Mouse (Mus musculus): Measurements from ENCODE around the gene Slco4a1.

Gene Slco4a1

DNA sequence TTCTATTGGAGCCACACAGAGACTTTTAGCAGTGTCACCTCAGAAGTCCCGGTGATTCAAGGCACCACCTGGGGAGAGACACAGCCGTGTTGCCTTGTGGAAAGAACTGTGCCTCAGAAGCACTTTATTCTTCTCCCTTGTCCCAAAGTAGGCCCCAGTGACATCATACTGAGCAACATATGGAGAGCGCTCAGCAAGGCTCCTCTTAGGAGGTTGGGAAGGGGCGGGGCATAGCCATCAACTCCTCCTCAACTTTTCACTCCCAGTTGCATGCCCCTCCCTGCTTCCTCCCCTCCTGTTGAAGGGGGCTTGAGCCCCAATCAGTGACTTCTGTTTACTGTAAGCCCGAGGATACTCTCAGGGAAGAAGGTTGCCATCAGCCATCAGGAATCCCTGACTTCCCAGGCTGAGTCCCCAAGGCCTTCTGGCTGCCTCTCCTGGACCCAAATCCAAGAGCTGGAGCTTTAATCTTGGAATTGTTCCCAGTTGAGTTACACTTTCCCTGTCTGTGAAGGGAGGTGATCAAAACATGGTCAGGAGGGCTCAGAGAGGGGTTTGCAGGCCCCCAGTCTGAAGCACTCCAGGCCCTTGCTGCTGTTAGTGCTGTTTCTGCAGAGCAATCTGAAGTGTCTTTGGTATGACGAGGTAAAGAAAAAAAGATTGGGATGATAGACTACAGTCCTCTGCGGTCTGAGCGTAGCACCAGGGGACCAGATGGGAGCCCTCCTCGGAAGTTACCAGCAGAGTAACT is 45.3 kb downstream of the Slco4a1 start:
- no peak for DNase-seq (ENCODE audit: low read depth, low spot score)

GRCm38 (mm10) chr2:180506281-180506680 is 50.2 kb downstream of the Slco4a1 start:
- DNase-seq (ENCODE audit: low read depth, low spot score) = no peak

- DNase-seq (ENCODE audit: low read depth, low spot score) = no peak
Observed at GRCm38 (mm10) chr2:180508455-180509115, 52.5 kb downstream of the Slco4a1 start.

GRCm38 (mm10) chr2:180510867-180511266 is 54.8 kb downstream of the Slco4a1 start:
- DNase-seq (ENCODE audit: low read depth, low spot score) = no peak

DNA sequence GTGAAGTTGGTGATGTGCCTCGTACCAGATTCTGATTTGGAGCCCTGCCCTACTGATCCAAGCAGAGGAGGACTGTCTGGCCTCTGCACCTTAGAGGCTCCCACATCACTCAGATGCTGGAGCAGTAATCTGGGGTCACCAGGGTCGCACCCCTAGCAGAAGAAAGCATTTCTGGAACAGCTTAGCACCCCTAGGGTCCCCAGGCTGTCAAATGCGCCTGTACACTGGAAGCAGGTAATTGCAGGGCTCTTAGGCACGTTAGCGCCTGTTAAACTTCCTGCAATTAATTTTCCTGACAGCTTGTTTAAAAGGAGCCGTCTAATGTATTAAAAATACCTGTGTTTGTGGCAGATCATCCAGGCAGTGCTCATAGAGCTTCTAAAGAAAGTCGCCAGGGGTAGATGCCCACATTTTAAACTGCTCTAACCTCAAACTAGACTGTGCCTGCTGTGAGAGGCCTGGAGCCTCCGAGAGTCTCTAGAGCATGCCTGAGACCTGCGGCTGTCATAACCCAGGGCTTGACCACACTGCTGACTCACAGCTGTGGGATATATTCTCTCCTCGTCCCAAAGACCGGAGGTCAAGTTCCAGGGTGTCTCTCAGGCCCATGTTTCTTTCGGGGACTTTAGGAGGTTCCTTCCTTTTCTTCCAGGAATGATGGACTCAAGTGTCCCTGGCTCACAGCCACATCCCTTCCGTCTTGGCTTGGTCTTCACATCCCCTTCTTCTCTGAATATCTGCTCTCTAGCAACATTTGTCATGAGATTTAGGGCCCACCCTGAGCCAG is 56.0 kb downstream of the Slco4a1 start:
- DNase-seq (ENCODE audit: low read depth, low spot score) = no peak

- no peak for DNase-seq (ENCODE audit: low read depth, low spot score)
Observed at GRCm38 (mm10) chr2:180513019-180513418, 57.0 kb downstream of the Slco4a1 start.

GRCm38 (mm10) chr2:180513835-180514234 is 57.8 kb downstream of the Slco4a1 start:
- no peak for DNase-seq (ENCODE audit: low read depth, low spot score)

- no peak for DNase-seq (ENCODE audit: low read depth, low spot score)
Observed at GRCm38 (mm10) chr2:180521437-180522221, 65.6 kb downstream of the Slco4a1 start.

- DNase-seq (ENCODE audit: low read depth, low spot score) = peak; percentile 4
Observed at GRCm38 (mm10) chr2:180522825-180523224, 66.8 kb downstream of the Slco4a1 start.

Measured in CD4-positive, CD25-positive, alpha-beta regulatory T cell, adult 2 months (primary cell).